Mouse (Mus musculus): ENCODE measurements around the gene Slc37a3. TPM values are rescaled to one million over a fixed set of nuclear protein-coding genes. Genes with fewer than 3 reads are reported as not detected.
"Not testable (repeated sequence)": the region's sequence is repeated elsewhere in the genome, so short reads cannot be mapped to it uniquely, and the experiment has no call there.

The Slc37a3 gene
- total RNA-seq (2014; fragmentation: Nextera tagmentation) (6.6 and 14.7 TPM in 2 replicates), total RNA-seq (2017) (1.7 and 1.9 TPM in 2 replicates)

DNA sequence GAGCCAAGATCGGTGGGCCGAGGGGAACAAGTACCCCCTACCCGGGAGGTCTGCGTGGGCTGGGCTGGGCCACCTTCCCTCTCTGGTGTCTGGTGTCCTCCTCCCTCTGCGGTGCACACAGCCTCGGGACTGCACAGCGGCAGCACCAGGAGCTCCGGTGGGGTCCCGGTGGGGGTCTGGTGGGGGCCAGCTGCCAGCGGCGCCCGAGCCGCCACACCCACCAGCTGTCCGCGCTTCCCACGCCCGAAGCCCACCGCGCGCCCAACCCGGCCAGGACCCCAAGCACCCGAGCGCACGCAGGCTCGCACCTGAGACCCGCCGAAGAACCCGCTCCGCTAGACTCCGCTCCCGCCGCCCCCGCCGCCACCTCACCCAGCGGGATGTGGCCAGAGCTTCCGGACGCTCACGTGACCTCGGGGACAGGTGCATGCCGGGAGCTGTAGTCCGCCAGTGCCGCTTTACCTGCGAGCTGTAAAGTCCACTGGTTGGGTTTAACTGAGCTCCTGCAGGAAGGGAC lies at the start of gene Slc37a3:
Gene Slc37a3 (minus strand): TSS at position 365 of the 517 bp plus-strand sequence.
- peak; percentile 78 for ATAC-seq (replicated peaks; ENCODE audit: low FRiP score, low TSS enrichment, poor library complexity, severe bottlenecking)

DNA sequence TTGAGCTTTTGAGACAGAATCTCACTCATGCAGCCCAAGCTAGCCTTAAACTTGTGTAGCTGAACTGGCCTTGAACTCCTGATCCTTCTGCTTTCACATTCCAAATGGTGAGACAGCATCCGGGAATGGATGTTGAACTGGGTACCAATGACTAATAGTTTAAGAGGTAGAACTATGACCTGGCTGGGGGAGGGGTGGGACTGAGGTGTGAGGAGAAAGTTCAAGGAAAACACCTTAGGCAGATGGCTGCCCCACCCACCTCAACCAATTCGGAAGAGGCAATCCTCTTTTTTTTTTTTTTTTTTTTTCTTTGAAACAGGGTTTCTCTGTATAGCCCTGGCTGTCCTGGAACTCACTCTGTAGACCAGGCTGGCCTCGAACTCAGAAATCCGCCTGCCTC lies 49.2 kb upstream of the Slc37a3 start:
- no peak for ATAC-seq (replicated peaks; ENCODE audit: low FRiP score, low TSS enrichment, poor library complexity, severe bottlenecking)

DNA sequence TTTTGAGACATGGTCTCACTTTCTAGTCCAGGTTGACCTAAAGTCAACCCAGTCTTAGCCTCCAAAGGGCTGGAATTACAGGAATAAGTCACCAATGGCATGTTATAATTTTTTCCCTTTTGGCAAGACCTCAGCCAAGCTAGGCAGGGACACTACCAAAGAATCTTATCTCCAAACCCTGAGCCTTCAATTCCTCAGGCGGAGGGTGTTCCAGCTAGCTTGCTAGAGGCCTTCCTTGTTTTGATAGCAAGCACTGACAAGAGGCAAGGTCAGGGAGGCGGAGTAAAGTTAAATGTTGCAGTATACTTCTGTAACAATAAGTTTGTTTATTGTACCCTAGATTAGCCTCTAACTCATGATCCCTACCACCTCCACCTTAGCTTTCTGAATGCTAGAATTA lies 47.7 kb upstream of the Slc37a3 start:
- no peak for ATAC-seq (replicated peaks; ENCODE audit: low FRiP score, low TSS enrichment, poor library complexity, severe bottlenecking)

DNA sequence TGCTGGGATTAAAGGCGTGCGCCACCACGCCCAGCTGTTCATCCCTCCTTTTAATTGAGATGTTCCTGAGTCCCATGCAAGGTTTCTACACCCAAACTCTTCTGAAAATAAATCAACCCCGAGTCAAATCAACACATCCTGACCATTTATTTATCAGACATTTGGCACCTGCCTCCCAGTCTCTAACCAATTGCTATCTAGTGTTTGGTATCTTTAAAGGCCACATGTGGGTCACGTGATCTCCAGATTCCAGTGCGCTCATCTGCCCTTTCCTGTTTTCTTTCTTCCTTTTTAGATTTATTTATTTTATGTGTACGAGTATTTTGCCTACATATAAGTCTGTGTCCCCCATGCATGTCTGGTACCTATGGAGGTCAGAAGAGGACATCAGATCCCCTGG lies 46.2 kb upstream of the Slc37a3 start:
- peak; percentile 53 for ATAC-seq (replicated peaks; ENCODE audit: low FRiP score, low TSS enrichment, poor library complexity, severe bottlenecking)

DNA sequence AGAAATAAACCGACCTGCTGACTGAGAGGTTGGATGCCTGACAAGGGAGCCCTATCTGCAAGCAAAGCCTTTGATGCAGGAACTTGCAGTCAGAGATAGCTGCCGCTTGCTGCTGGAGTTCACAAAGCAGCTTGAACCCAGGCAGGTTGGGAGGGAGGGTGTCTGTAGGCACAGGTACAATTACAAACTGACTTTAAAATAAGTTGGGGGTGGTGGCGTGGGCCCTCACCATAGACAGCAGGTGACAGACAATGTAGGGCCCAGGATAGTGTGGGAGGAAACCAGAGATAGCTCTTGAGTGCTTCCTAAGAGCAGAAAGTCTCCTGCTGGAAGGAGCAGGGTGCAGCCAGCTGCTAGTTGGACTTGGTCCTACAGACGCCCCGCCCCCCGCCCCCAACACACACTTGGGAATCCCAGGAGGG lies 45.7 kb upstream of the Slc37a3 start:
- ATAC-seq (replicated peaks; ENCODE audit: low FRiP score, low TSS enrichment, poor library complexity, severe bottlenecking) = 0 out of 2 replicates have a peak, but pooled peaks have one; percentile 32

DNA sequence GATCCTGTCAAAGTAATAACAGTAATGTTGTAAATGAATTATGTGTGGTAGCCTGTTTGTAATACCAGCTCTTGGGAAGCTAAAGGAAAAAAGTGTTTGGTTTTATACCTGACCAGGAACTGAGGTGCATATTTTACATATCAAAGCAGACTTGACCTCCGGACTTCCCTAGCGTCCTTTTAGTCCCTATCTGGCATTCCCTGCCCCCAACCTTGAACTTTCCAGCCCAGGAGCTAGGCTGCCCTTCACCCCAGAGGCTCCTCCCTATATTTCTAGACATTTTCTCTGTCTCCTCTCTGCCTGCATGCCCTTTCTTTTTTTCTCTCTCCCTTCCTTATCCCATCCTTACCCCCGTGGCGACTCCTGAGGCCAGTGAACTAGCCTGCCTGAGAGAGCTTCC lies 43.4 kb upstream of the Slc37a3 start:
- ATAC-seq (replicated peaks; ENCODE audit: low FRiP score, low TSS enrichment, poor library complexity, severe bottlenecking) = no peak

DNA sequence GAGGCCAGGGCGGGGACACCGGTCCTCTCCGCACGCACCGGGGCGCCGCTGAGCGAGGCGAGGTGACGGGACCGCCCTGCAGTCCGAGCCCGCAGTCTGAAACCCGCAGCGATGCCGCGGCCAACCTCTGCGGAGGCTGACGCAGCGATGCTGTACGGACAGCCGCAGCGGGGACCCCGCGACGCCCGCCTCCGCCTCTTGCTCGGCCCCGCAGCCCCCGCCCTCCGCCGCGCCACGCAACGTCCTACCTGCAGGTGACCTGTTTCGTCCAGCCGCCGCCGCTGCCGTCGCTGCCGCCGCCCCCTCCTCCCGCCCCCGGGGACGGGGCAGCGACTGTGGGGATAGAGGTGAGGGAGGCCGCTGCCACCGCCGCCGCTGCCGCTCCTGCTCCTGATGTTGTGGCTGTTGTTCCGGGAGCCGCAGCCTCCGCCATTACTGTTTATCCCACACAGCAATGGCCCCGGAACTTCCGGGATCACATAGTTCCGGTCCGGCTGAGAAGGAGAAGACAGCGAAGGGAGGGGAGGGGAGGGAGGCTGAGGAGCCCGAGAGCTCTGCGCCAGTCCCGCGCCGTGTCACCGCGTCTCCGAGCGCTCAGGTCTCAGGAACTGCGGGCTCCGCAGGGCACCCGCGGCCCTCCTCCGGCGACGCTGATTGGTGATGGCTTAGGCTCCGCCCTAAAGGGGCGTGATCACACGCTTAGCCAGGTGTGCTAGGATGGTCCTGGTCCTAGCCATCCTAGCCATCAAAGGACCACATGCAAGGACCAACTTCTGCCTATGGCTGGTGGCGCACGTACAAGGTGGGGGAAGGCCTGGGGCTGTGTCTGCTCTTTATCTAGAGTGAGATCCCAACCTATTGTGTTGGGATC lies 42.6 kb upstream of the Slc37a3 start, which contains the start of gene Mkrn1:
Gene Mkrn1 (minus strand): TSS at position 612 of the 871 bp plus-strand sequence.
- ATAC-seq (replicated peaks; ENCODE audit: low FRiP score, low TSS enrichment, poor library complexity, severe bottlenecking) = peak; percentile 82

DNA sequence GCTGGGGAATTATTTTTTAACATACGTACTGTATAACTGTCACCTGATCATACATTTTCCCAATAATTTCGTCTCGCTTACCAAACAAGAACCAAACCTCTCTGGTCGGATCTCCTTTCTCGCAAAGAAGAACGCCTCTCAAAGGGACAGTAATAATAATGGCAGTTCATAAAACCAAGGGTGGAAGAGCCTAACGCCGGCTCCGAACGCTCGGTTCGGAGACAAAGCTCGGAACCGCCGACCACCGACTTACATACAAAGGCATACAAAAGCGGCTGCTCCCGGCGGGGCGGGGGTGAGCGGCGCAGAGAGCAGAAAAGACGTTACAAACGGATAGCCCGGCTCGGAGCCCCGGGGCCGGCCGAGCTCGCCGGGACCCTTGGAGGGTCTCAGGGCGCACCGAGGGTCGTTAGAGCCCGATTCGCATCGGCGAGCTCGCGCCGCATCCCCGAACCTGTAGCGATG lies 41.9 kb upstream of the Slc37a3 start:
- no peak for ATAC-seq (replicated peaks; ENCODE audit: low FRiP score, low TSS enrichment, poor library complexity, severe bottlenecking)

DNA sequence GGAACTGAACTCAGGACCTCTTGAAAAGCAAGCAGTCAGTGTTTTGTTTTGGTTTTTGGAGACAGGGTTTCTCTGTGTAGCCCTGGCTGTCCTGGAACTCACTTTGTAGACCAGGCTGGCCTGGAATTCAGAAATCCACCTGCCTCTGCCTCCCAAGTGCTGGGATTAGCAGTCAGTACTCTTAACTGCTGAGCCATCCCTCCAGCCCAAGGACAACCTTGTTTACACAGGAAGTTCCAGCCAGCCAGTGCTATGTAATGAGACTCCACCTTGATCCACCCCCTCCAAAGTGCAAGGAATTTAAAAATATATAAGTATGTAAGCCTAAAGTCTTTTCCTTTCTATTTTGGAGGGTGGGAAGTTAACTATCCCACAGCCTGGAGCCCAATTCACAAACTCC lies 39.2 kb upstream of the Slc37a3 start:
- ATAC-seq (replicated peaks; ENCODE audit: low FRiP score, low TSS enrichment, poor library complexity, severe bottlenecking) = not testable (repeated sequence)

DNA sequence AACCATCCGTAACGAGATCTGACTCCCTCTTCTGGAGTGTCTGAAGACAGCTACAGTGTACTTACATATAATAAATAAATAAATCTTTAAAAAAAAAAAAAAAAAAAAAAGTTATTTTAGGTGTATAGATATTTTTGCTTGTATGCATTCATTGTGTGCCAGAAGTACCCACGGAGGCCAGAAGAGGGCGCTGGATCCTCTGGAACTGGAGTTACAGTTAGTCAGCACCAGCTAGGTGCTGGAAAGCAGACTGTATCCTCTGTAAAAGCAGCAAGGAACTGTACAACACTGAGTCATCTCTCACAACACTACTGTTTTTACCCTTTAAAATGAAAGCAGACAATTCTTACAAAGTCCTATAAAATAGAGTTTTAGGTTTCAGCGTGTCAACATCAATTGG lies 38.3 kb upstream of the Slc37a3 start:
- peak; percentile 60 for ATAC-seq (replicated peaks; ENCODE audit: low FRiP score, low TSS enrichment, poor library complexity, severe bottlenecking)

DNA sequence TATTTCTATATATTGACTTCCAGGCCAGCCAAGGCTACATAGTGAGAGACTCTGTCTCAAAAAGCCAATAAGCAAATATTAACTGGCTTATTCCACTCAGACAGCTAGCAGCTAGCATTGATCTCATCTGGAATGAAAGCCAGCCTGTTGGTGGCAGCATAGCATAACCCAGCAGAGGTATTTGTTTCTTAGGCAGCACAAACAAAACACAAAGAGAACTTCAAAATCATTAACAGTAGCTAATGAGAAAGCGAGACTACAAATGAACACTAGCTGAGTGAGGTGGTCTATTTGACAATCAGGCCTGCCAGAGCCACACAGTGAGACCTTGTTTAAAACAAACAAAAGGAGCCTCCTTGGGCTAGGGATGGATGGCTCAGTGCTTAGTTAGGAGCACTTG lies 36.6 kb upstream of the Slc37a3 start:
- no peak for ATAC-seq (replicated peaks; ENCODE audit: low FRiP score, low TSS enrichment, poor library complexity, severe bottlenecking)

DNA sequence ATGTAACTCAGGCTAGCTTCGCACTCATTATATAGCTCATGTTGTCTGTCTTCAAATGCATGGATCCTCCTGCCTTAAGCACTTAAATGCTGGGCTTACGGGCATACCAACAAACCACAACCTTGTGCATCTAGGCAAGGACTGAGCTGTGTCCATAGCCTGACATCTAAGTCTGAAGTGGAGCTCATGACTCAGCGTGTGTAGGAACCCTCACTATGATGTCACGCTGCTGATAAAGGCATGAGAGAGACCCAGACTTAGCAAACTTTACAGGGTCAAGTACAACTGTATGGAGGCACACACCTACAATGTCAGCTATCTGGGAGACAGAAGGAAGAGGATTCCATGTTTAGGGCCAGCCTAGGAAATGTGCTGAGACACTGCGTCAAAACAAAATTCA lies 29.0 kb upstream of the Slc37a3 start:
- ATAC-seq (replicated peaks; ENCODE audit: low FRiP score, low TSS enrichment, poor library complexity, severe bottlenecking) = peak; percentile 41; the same call in 1 of the 2 replicates

DNA sequence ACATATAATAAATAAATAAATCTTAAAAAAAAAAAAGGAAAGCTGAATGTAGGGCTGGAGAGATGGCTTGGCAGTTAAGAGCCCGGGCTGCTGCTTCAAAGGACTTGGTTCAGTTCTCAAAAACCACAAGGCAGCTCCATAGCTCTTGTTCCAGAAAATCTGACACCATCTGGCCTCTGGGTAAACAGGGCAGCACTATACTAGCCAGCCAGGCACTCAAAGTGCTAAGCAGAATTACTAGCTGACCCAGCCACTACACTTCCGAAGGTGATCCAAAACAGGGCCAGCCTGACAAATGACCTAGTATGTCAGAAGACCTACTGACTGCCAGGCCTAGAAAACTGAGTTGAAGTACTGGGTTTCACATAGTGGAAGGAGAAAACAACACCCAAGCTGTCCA lies 25.7 kb upstream of the Slc37a3 start:
- ATAC-seq (replicated peaks; ENCODE audit: low FRiP score, low TSS enrichment, poor library complexity, severe bottlenecking) = no peak

DNA sequence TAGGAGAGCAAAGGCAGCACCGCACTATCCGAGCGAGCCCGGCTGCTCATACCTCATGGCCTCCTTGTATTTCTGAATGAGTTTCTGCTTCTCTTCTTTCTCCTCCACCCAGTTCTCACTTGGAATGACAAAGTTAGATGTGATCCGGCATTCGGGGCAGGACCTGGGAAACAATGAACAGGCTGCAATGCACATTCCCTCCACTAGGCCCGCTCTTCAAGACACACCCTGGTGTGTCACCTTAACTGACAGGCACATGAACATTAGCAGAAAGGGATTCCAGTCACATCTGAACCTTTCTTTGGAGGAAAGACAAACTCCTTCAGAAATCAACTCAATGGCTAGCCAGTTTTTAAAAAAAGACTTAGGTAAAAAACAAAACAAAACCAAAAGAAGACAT lies 22.9 kb upstream of the Slc37a3 start:
- ATAC-seq (replicated peaks; ENCODE audit: low FRiP score, low TSS enrichment, poor library complexity, severe bottlenecking) = peak; percentile 55; the same call in 1 of the 2 replicates

DNA sequence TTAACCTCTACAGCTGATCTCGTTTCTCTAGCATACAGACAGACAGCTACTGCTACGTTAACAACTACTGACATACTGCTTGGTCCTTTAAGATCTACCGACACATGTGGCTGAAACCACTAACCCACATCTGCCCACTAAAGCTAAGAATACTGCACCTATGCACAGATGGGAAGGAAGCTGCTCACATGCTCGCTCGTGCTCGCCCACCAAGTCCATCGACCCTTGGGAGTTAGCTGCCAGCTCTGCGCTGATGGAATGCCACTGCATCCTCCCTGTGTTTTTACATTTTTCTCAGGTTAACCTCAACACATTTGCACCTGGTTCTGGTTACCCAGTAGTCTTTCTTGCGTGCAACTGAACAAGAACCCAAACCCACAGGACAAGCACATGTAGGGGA lies 20.9 kb upstream of the Slc37a3 start:
- no peak for ATAC-seq (replicated peaks; ENCODE audit: low FRiP score, low TSS enrichment, poor library complexity, severe bottlenecking)

DNA sequence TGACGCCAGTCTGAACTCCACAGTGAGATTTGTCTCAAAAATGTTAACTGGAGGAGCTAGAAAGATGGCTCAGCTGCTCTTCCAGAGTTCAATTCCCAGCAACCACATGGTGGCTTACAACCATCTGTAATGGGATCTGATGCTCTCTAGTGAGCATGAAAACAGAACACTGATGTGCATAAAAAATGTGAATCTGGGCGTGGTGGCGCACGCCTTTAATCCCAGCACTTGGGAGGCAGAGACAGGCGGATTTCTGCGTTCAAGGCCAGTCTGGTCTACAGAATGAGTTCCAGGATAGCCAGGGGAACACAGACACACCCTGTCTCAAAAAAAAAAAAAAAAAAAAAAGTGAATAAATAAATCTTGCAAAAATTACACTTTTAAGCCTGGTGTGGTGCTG lies 19.6 kb upstream of the Slc37a3 start:
- no peak for ATAC-seq (replicated peaks; ENCODE audit: low FRiP score, low TSS enrichment, poor library complexity, severe bottlenecking)

DNA sequence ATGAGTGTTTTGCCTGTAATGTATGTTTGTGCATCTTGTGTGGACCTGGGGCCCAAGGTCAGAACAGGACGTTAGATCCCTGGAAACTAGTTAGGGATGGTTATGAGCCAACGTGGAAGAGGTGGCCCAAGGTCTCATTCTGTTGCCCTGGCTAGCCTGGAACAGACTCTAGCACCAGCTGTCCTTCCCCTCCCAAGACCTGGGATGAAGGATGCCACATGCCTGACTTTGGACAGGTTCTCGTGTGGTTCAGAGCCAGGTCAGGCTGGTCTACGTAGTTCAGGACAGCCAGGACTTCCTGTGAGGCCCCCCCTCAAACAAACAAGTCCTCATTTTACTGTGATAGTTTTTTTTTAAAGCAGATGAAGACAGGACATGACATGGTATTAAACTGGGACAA lies 18.4 kb upstream of the Slc37a3 start:
- ATAC-seq (replicated peaks; ENCODE audit: low FRiP score, low TSS enrichment, poor library complexity, severe bottlenecking) = no peak

DNA sequence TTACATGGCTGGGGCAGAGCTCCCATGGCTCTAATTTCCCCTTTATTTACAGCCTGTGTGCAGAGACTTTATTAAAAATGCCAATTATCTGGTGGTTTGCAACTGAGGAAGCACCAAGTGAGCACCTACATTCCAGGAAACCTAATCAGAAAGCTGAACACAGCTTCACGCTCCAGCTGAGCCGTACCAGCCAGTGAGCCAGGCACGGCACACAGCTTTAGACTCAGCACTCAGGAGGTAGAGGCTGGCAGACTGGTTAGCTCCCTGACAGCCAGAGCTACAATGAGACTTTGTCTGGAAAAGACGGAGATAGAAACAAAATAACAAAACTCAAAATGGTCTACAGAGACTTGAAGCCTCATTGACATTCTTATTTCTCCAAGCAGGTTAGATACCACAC lies 18.0 kb upstream of the Slc37a3 start:
- no peak for ATAC-seq (replicated peaks; ENCODE audit: low FRiP score, low TSS enrichment, poor library complexity, severe bottlenecking)

DNA sequence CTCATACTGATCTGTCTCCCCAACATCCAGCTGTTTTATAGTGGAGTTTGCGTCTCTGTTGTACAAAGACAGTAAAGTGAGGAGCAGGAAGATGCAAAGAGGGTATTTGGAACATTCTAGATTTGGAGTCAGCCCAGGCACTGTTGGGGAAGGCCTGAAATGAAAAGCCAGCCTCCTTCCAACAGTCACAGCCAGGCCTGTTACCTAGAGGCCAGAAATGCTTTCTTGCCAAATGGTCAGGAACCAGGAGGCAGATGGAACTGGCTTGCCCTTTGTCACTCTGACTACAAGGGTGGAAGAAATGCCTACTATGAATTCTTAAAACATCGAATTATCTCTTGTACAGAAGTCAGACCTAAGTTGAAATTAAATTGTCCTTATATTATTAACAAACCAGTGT lies 12.5 kb upstream of the Slc37a3 start:
- no peak for ATAC-seq (replicated peaks; ENCODE audit: low FRiP score, low TSS enrichment, poor library complexity, severe bottlenecking)

DNA sequence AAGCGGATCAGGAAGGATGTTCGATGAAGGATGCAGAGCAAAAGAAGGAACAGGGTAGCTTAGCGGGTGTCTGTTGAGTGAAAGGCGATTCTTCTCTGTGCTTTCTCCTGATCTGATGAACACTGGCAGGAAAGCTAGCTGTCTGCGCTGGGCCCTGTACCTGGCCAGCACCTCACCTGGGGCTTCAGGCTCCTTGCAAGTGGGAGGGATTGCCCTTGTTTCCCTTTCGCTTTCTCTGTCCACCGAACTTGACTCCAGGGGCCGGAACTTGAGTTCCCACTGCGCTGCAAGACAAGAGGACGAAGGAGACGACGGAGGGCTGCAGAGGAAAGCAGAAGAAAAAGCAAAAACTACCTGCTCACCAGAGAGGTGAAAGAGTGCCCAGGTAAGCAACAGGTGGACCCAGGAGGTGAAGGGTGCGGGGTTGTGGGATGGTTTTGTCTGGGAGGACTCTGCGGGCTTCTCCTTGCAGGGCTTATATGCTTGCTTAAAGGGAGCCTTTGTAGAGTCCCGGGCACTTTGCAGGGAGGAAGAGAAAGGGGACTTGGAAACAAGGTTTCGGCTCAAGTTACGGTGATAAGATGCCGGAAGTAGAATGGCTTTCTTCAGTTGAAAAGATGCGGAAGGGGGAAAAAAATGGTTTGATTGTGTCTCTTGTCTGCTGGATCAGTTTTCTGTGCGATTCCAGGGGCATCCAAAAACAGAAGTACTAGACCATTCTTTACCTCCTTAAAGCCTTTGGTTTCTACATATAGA lies 3.8 kb upstream of the Slc37a3 start, which contains the start of gene Rab19:
Gene Rab19 (plus strand): TSS at position 51 of the 756 bp plus-strand sequence.
- ATAC-seq (replicated peaks; ENCODE audit: low FRiP score, low TSS enrichment, poor library complexity, severe bottlenecking) = no peak

All from megakaryocyte-erythroid progenitor cell, adult 5-6 weeks (primary cell).